Mouse (Mus musculus): ENCODE results near the gene Lhb.

DNA sequence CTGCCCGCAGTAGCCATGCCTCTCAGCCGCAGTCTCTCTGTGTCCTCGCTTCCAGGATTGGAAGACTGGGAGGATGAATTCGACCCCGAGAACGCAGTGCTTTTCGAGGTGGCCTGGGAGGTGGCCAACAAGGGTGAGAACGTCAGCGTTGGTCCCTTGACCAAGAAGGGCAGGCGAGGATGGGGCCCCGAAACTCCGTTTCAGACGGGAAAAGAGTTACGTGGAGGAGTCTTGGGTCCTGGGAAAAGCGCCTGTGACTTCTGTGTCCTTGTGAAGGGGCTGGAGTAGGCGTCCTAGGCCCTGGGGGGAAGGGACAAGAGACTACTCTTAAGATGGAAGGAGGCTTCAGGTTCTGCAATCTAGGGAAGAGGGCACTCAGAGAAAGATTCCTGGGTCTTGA is 14.4 kb downstream of the Lhb start:
- TF ChIP-seq CTCF (IDR thresholded peaks at IDR 0.05; ENCODE audit: insufficient read depth, low read depth, low read length) (no peak), POLR2A (IDR thresholded peaks at IDR 0.05; ENCODE audit: insufficient read depth, low read depth, low read length) (no peak)
